Mouse (Mus musculus): ENCODE data around the gene Galnt17. TPM values are rescaled to one million over a fixed set of nuclear protein-coding genes. Genes with fewer than 3 reads are reported as not detected.
A peak's percentile ranks its signal among the peaks of the same experiment; 100 is the strongest.

Gene Galnt17
- total and polyA plus RNA-seq, 3 experiments = 2.0 to 4.6 (median 3.8) TPM

- no peak overlapping the region for H3K4me3 ChIP-seq
- H3K27me3 ChIP-seq (ENCODE audit: control insufficient read depth, insufficient read depth, low read length) = no peaks in the 10 kb centered on the region
- TF ChIP-seq EP300 (IDR thresholded peaks at IDR 0.05; ENCODE audit: insufficient read depth, low read depth, low read length) (no peak), POLR2A (IDR thresholded peaks at IDR 0.05; ENCODE audit: insufficient read depth, low read depth, low read length) (no peak), CTCF (IDR thresholded peaks at IDR 0.05) (no peak)
- H3K27ac ChIP-seq = no peak overlapping the region
- no peaks in the 10 kb centered on the region for H3K36me3 ChIP-seq (ENCODE audit: control insufficient read depth, insufficient read depth, low read length)
- DNase-seq = no peak
- WGBS = 83% methylated on average over 3 of the region's 3 CpGs
- no peaks in the 10 kb centered on the region for H3K4me1 ChIP-seq (ENCODE audit: control insufficient read depth, insufficient read depth, low read length)
- no peaks in the 10 kb centered on the region for H3K79me2 ChIP-seq (replicated peaks; ENCODE audit: control insufficient read depth, insufficient read depth, low read length)
- intact Hi-C loops (cut with DNase I) = no loop called here
- H3K9ac ChIP-seq (ENCODE audit: low read depth, low read length) = no peak overlapping the region
These were observed 432.9 kb downstream of the Galnt17 start for GRCm38 (mm10) chr5:130875391-130875790.

DNA sequence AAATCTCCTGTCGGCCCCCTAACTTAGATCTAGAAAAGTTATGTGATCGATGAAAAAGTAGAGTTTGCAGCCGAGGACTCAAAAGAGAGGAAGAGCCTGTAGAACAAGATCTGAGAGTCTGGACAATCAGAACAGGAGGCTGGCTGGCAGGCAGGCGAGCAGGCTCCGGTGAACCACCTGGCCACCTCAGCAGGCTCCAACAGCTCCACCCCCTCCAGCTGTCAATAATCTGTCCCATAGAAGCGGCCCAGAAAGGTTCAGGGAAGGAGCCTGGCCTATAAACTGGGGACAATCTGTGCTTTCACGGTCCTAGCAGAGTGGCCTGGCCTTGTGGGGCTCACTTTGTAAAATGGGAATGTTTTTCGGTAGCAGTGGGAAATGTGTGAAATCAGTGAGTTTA, 437.2 kb downstream of the Galnt17 start:
- Histone ChIP-seq H3K9ac (ENCODE audit: low read depth, low read length) (no peak overlapping the region), H3K36me3 (ENCODE audit: control insufficient read depth, insufficient read depth, low read length) (no peaks in the 10 kb centered on the region), H3K27ac (no peak overlapping the region), H3K4me1 (ENCODE audit: control insufficient read depth, insufficient read depth, low read length) (no peaks in the 10 kb centered on the region), H3K79me2 (replicated peaks; ENCODE audit: control insufficient read depth, insufficient read depth, low read length) (no peaks in the 10 kb centered on the region), H3K4me3 (no peak overlapping the region), H3K27me3 (ENCODE audit: control insufficient read depth, insufficient read depth, low read length) (no peaks in the 10 kb centered on the region)
- TF ChIP-seq CTCF (IDR thresholded peaks at IDR 0.05) (no peak), POLR2A (IDR thresholded peaks at IDR 0.05; ENCODE audit: insufficient read depth, low read depth, low read length) (no peak), EP300 (IDR thresholded peaks at IDR 0.05; ENCODE audit: insufficient read depth, low read depth, low read length) (no peak)
- DNase-seq = no peak
- WGBS = 51% methylated on average over 8 of the region's 8 CpGs
- intact Hi-C loops (cut with DNase I) = no loop called here

- Histone ChIP-seq H3K27me3 (ENCODE audit: control insufficient read depth, insufficient read depth, low read length) (no peaks in the 10 kb centered on the region), H3K27ac (no peak overlapping the region), H3K4me3 (no peak overlapping the region), H3K4me1 (ENCODE audit: control insufficient read depth, insufficient read depth, low read length) (no peaks in the 10 kb centered on the region), H3K36me3 (ENCODE audit: control insufficient read depth, insufficient read depth, low read length) (no peaks in the 10 kb centered on the region), H3K79me2 (replicated peaks; ENCODE audit: control insufficient read depth, insufficient read depth, low read length) (no peaks in the 10 kb centered on the region), H3K9ac (ENCODE audit: low read depth, low read length) (no peak overlapping the region)
- no peak for DNase-seq
- intact Hi-C loops (cut with DNase I) = no loop called here
- WGBS = 75% methylated on average over 1 of the region's 1 CpGs
- TF ChIP-seq POLR2A (IDR thresholded peaks at IDR 0.05; ENCODE audit: insufficient read depth, low read depth, low read length) = no peak
- TF ChIP-seq CTCF (IDR thresholded peaks at IDR 0.05) = peak; percentile 63
These were observed 438.4 kb downstream of the Galnt17 start for GRCm38 (mm10) chr5:130869869-130870268.

GRCm38 (mm10) chr5:130862302-130862701, 446.0 kb downstream of the Galnt17 start:
- Histone ChIP-seq H3K36me3 (ENCODE audit: control insufficient read depth, insufficient read depth, low read length) (no peaks in the 10 kb centered on the region), H3K4me3 (no peak overlapping the region), H3K4me1 (ENCODE audit: control insufficient read depth, insufficient read depth, low read length) (no peaks in the 10 kb centered on the region), H3K27me3 (ENCODE audit: control insufficient read depth, insufficient read depth, low read length) (no peaks in the 10 kb centered on the region), H3K27ac (no peak overlapping the region), H3K79me2 (replicated peaks; ENCODE audit: control insufficient read depth, insufficient read depth, low read length) (no peaks in the 10 kb centered on the region), H3K9ac (ENCODE audit: low read depth, low read length) (no peak overlapping the region)
- intact Hi-C loops (cut with DNase I) = loop anchor here (2.0 kb wide), 1 partner anchor 566 kb away; no protein-coding TSS in a partner anchor
- TF ChIP-seq CTCF (IDR thresholded peaks at IDR 0.05) (peak; percentile 67), POLR2A (IDR thresholded peaks at IDR 0.05; ENCODE audit: insufficient read depth, low read depth, low read length) (no peak), EP300 (IDR thresholded peaks at IDR 0.05; ENCODE audit: insufficient read depth, low read depth, low read length) (no peak)
- peak in 1 of 2 experiments; percentile 33 for DNase-seq
- WGBS = 60% methylated on average over 5 of the region's 5 CpGs

- intact Hi-C loops (cut with DNase I) = loop anchor here (10.0 kb wide), 1 partner anchor 455 kb away; no protein-coding TSS in a partner anchor
- Histone ChIP-seq H3K4me3 (no peak overlapping the region), H3K79me2 (replicated peaks; ENCODE audit: control insufficient read depth, insufficient read depth, low read length) (no peaks in the 10 kb centered on the region), H3K27ac (no peak overlapping the region), H3K4me1 (ENCODE audit: control insufficient read depth, insufficient read depth, low read length) (no peaks in the 10 kb centered on the region), H3K36me3 (ENCODE audit: control insufficient read depth, insufficient read depth, low read length) (no peaks in the 10 kb centered on the region), H3K27me3 (ENCODE audit: control insufficient read depth, insufficient read depth, low read length) (no peaks in the 10 kb centered on the region), H3K9ac (ENCODE audit: low read depth, low read length) (no peak overlapping the region)
- 29% methylated on average over 6 of the region's 6 CpGs for WGBS
- TF ChIP-seq CTCF (IDR thresholded peaks at IDR 0.05) (peak; percentile 43), EP300 (IDR thresholded peaks at IDR 0.05; ENCODE audit: insufficient read depth, low read depth, low read length) (no peak), POLR2A (IDR thresholded peaks at IDR 0.05; ENCODE audit: insufficient read depth, low read depth, low read length) (no peak)
- DNase-seq = no peak
These were observed 448.6 kb downstream of the Galnt17 start for GRCm38 (mm10) chr5:130859736-130860135.

DNA sequence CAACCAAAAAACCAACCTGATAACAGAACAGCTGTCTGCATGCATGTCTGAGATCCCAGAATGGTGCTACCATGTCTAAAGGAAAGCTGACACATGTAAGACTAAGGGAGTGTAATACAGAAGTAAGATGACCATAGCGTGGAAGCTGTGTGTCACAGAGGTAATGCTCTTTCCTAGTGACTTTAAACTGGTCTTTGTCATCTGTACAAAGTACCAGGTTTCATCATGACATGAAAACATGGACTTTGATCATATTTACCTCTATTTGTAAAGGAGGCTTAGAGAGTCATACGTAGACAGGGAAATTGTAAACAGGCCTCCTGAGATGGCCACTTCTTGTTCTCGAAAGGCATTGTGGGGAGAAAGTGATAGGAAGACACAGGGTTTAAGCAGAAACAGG, 449.6 kb downstream of the Galnt17 start:
- 71% methylated on average over 3 of the region's 3 CpGs for whole genome bisulfite sequencing
- H3K27ac ChIP-seq = no peak overlapping the region
- H3K9ac ChIP-seq (ENCODE audit: low read depth, low read length) = no peak overlapping the region
- intact Hi-C loops (cut with DNase I) = loop anchor here (10.0 kb wide), 1 partner anchor 454 kb away; no protein-coding TSS in a partner anchor
- H3K79me2 ChIP-seq (replicated peaks; ENCODE audit: control insufficient read depth, insufficient read depth, low read length) = no peaks in the 10 kb centered on the region
- TF ChIP-seq EP300 (IDR thresholded peaks at IDR 0.05; ENCODE audit: insufficient read depth, low read depth, low read length) (no peak), CTCF (IDR thresholded peaks at IDR 0.05) (no peak), POLR2A (IDR thresholded peaks at IDR 0.05; ENCODE audit: insufficient read depth, low read depth, low read length) (no peak)
- no peaks in the 10 kb centered on the region for H3K27me3 ChIP-seq (ENCODE audit: control insufficient read depth, insufficient read depth, low read length)
- no peaks in the 10 kb centered on the region for H3K36me3 ChIP-seq (ENCODE audit: control insufficient read depth, insufficient read depth, low read length)
- DNase-seq = no peak
- H3K4me1 ChIP-seq (ENCODE audit: control insufficient read depth, insufficient read depth, low read length) = no peaks in the 10 kb centered on the region
- no peak overlapping the region for H3K4me3 ChIP-seq
